Mouse (Mus musculus) stomach, embryonic 14.5 days (tissue): ENCODE data around the gene Slc39a7. TPM values are rescaled to one million over a fixed set of nuclear protein-coding genes. Genes with fewer than 3 reads are reported as not detected.

Experiments used
- ATAC-seq: fragments of 200-750 bp; cut with Nextera tagmentation; 2 replicates; pipeline ENCODE4 v1.8.0; 2017; ENCODE audit warnings: low read depth, moderate TSS enrichment; ENCODE audit not compliant: insufficient number of reproducible peaks, insufficient read depth, low FRiP score
- H3K27ac ChIP-seq: fragments of 300-500 bp; sonication (generic); 2 replicates; pipeline ENCODE4 v1.5.1; 2014; ENCODE audit warnings: mild to moderate bottlenecking, low read length, moderate library complexity, mixed read lengths
- H3K27me3 ChIP-seq: fragments of 300-500 bp; sonication (generic); 2 replicates; pipeline ENCODE4 v1.6.1; 2014; ENCODE audit warnings: low read length, control low read depth, mixed read lengths; ENCODE audit not compliant: control insufficient read depth, insufficient read depth
- H3K36me3 ChIP-seq: fragments of 300-500 bp; sonication (generic); 2 replicates; pipeline ENCODE4 v1.6.1; 2014; ENCODE audit warnings: mild to moderate bottlenecking, control low read depth, low read length, moderate library complexity, mixed read lengths; ENCODE audit not compliant: control insufficient read depth, insufficient read depth
- H3K4me1 ChIP-seq: fragments of 300-500 bp; sonication (generic); 2 replicates; pipeline ENCODE4 v1.6.1; 2014; ENCODE audit warnings: low read length, control low read depth, mixed read lengths; ENCODE audit not compliant: control insufficient read depth, insufficient read depth
- H3K4me2 ChIP-seq: fragments of 300-500 bp; sonication (generic); replicated peaks from 2 replicates; pipeline ENCODE4 v1.6.1; 2014; ENCODE audit warnings: low read depth, low read length, control low read depth
- H3K4me3 ChIP-seq: fragments of 300-500 bp; sonication (generic); 2 replicates; pipeline ENCODE4 v1.5.1; 2014; ENCODE audit warnings: low read depth, low read length, control low read depth
- H3K9ac ChIP-seq: fragments of 300-500 bp; sonication (generic); replicated peaks from 2 replicates; pipeline ENCODE4 v1.6.1; 2014; ENCODE audit warnings: low read depth, mild to moderate bottlenecking, control low read depth, low read length, moderate library complexity, mixed read lengths
- H3K9me3 ChIP-seq: fragments of 300-500 bp; sonication (generic); 2 replicates; pipeline ENCODE4 v1.6.1; 2016; ENCODE audit warnings: low read depth, low read length, control low read depth; ENCODE audit not compliant: control insufficient read depth
- WGBS: fragments of 180-500 bp; shearing (Covaris S2); extraction: QIAGEN DNeasy Blood & Tissue Kit; methylation state at CpG from one replicate; pipeline ENCODE4 v1.1.7; 2014; 5-methylcytosine and 5-hydroxymethylcytosine counted together
- polyA plus RNA-seq: library from polyadenylated mRNA; unstranded; fragments of >200 nt; fragmentation: Nextera tagmentation; extraction: Ambion mirVana; gene quantifications from 2 replicates; pipeline ENCODE4 v1.2.1, GENCODE M21; 2014

Slc39a7 gene
- polyA plus RNA-seq, 1 experiment from 2014 or later, result 81.3 TPM

DNA sequence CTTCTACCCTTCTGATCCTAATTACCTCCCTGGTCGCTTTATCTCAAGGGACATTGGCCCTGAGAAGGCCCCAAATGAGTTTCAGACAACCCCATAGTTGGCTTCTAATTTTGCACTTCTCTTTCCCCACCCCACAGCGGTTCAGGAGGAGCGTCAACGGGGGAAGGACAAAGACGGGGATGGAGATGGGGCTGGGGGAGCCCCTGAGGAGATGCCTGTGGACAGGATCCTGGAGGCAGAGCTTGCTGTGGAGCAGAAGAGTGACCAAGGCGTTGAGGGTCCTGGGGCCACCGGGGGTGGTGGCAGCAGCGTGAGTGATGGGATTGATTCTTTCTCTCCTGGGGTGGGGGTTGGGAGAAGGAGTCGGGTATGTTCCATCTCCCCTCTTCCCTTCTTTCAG is 4.0 kb upstream of the Slc39a7 start:
- WGBS, result 85% methylated on average over 9 of the region's 9 CpGs

GRCm38 (mm10) chr17:34034064-34034463 is 2.6 kb upstream of the Slc39a7 start:
- Histone ChIP-seq H3K4me1 (peaks cover 32% of the 10 kb centered on the region), H3K9ac (no peak overlapping the region), H3K4me3 (no peak overlapping the region), H3K27me3 (no peaks in the 10 kb centered on the region), H3K36me3 (peaks cover 47% of the 10 kb centered on the region), H3K27ac (no peak overlapping the region), H3K4me2 (no peak overlapping the region), H3K9me3 (no peaks in the 10 kb centered on the region)
- 83% methylated on average over 10 of the region's 10 CpGs for WGBS
- no peak for ATAC-seq

More for the DNA sequence above, 4.0 kb upstream of the Slc39a7 start:
- Histone ChIP-seq H3K27me3 (no peaks in the 10 kb centered on the region), H3K4me3 (no peak overlapping the region), H3K4me2 (no peak overlapping the region), H3K4me1 (peaks cover 30% of the 10 kb centered on the region), H3K9ac (no peak overlapping the region), H3K9me3 (no peaks in the 10 kb centered on the region), H3K27ac (no peak overlapping the region), H3K36me3 (peaks cover 36% of the 10 kb centered on the region)
- no peak for ATAC-seq

GRCm38 (mm10) chr17:34033441-34033840 is 2.0 kb upstream of the Slc39a7 start:
- no peak overlapping the region for H3K9ac ChIP-seq
- ATAC-seq, result no peak
- 94% methylated on average over 9 of the region's 9 CpGs for WGBS
- no peaks in the 10 kb centered on the region for H3K27me3 ChIP-seq
- no peak overlapping the region for H3K4me2 ChIP-seq
- no peak overlapping the region for H3K27ac ChIP-seq
- peaks cover 26% of the 10 kb centered on the region for H3K4me1 ChIP-seq
- H3K4me3 ChIP-seq, result no peak overlapping the region
- H3K9me3 ChIP-seq, result no peaks in the 10 kb centered on the region
- peaks cover 53% of the 10 kb centered on the region for H3K36me3 ChIP-seq

DNA sequence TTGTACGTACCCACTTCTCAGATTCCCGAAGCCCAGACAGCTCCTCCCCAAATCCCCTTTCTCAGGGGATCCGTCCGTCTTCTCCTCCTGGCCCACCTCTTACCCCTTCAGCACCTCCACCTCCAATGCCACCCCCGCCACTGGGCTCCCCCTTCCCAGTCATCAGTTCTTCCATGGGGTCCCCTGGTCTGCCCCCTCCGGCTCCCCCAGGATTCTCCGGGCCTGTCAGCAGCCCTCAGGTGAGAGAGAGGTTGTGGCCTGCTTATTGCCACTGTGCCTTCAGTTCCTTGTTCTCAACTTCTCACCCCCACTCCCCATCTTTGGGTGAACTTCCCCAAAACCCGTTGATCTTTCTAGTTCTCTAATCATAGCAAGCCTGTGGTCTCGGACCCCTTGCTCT is 1.3 kb upstream of the Slc39a7 start:
- Histone ChIP-seq H3K4me1 (peaks cover 25% of the 10 kb centered on the region), H3K9me3 (no peaks in the 10 kb centered on the region), H3K4me3 (peak overlapping the region; percentile 65), H3K4me2 (peak overlapping the region; percentile 71), H3K9ac (peak overlapping the region; percentile 94), H3K27ac (no peak overlapping the region), H3K27me3 (no peaks in the 10 kb centered on the region), H3K36me3 (peaks cover 54% of the 10 kb centered on the region)
- WGBS, result 56% methylated on average over 9 of the region's 9 CpGs
- ATAC-seq, result no peak

- WGBS, result under 1% methylated on average over 35 of the region's 48 CpGs
- ATAC-seq, result peak; percentile 5; the same call in 1 of the 2 replicates
- Histone ChIP-seq H3K9me3 (no peaks in the 10 kb centered on the region), H3K27ac (peak overlapping the region; percentile 94), H3K27me3 (no peaks in the 10 kb centered on the region), H3K4me3 (peak overlapping the region; percentile 65), H3K4me2 (peak overlapping the region; percentile 71), H3K4me1 (peaks cover 26% of the 10 kb centered on the region), H3K36me3 (peaks cover 48% of the 10 kb centered on the region), H3K9ac (peak overlapping the region; percentile 94)
Measured at GRCm38 (mm10) chr17:34032174-34032632, 721 bp upstream of the Slc39a7 start.

- peak overlapping the region; percentile 94 for H3K27ac ChIP-seq
- H3K9me3 ChIP-seq, result no peaks in the 10 kb centered on the region
- peak overlapping the region; percentile 94 for H3K9ac ChIP-seq
- no peaks in the 10 kb centered on the region for H3K27me3 ChIP-seq
- peak overlapping the region; percentile 65 for H3K4me3 ChIP-seq
- H3K4me2 ChIP-seq, result peak overlapping the region; percentile 99
- H3K4me1 ChIP-seq, result peaks cover 34% of the 10 kb centered on the region
- 4% methylated on average over 20 of the region's 20 CpGs for WGBS
- H3K36me3 ChIP-seq, result peaks cover 36% of the 10 kb centered on the region
- no peak for ATAC-seq
Measured at GRCm38 (mm10) chr17:34030861-34031326, 588 bp downstream of the Slc39a7 start.

DNA sequence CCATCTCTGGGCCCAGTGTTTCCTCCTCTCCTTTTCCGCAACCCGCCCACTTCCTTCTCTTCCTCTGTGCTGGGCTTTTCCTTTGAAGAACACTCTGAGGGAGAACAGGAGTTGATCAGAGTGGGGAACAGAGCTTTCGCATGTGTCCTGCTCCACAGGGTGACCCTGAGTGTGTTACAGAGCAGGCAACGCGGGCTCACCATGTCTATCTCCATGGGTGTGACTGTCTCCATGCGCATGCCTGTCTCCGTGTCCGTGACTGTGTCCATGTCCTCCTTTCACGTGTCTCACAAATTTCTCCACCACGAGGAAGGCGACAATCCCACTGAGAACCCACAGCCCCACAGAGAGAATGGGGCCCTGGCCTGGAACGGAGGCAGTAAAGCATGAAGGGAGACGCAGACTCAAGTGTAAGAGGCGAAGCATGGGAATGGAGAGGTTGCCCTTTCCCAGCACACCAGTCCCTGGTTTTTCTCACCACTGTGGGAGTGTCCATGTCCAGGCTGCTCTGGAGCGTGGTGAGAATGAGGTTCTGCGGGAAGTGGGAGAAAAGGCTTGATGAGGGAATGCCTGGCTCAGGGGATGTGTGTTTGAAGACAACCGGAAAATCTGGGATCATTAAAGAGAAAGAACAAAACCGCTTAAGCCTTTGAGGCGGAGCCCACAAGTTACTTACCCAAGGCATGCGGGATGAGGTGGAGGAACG is 1.4 kb downstream of the Slc39a7 start:
- Histone ChIP-seq H3K27me3 (no peaks in the 10 kb centered on the region), H3K27ac (peak overlapping the region; percentile 94; the same call in 1 of the 2 replicates), H3K4me1 (peaks cover 42% of the 10 kb centered on the region), H3K36me3 (peaks cover 29% of the 10 kb centered on the region), H3K4me3 (peak overlapping the region; percentile 65), H3K9ac (peak overlapping the region; percentile 94), H3K4me2 (peak overlapping the region; percentile 99), H3K9me3 (no peaks in the 10 kb centered on the region)
- ATAC-seq, result no peak
- WGBS, result 76% methylated on average over 21 of the region's 21 CpGs

- H3K4me1 ChIP-seq, result peaks cover 42% of the 10 kb centered on the region
- H3K4me2 ChIP-seq, result peak overlapping the region; percentile 99
- no peak overlapping the region for H3K27ac ChIP-seq
- no peaks in the 10 kb centered on the region for H3K27me3 ChIP-seq
- ATAC-seq, result no peak
- no peak overlapping the region for H3K9ac ChIP-seq
- WGBS, result 88% methylated on average over 18 of the region's 18 CpGs
- 0 out of 2 replicates have a peak overlapping the region, but pooled peaks have one; percentile 65 for H3K4me3 ChIP-seq
- H3K36me3 ChIP-seq, result peaks cover 26% of the 10 kb centered on the region
- H3K9me3 ChIP-seq, result no peaks in the 10 kb centered on the region
Measured at GRCm38 (mm10) chr17:34029150-34029889, 2.2 kb downstream of the Slc39a7 start.
